Mouse (Mus musculus) midbrain, postnatal 0 days (tissue): ENCODE results near the gene Il3. TPM values are rescaled to one million over a fixed set of nuclear protein-coding genes. Genes with fewer than 3 reads are reported as not detected.

Experiments
- ATAC-seq: fragments of 200-750 bp; cut with Nextera tagmentation; 2 replicates; pipeline ENCODE4 v1.8.0; 2017; ENCODE audit warnings: moderate number of reproducible peaks, mild to moderate bottlenecking, moderate TSS enrichment, moderate library complexity; ENCODE audit not compliant: low FRiP score
- DNase-seq: peaks from one replicate; pipeline ENCODE4 v3.0.0-alpha.2; 2015; ENCODE audit warnings: low spot score
- H3K27ac ChIP-seq: fragments of 300-500 bp; sonication (generic); 2 replicates; pipeline ENCODE4 v1.5.1; 2014; ENCODE audit warnings: low read depth, mild to moderate bottlenecking, low read length, mixed read lengths
- H3K27me3 ChIP-seq: fragments of 300-500 bp; sonication (generic); 2 replicates; pipeline ENCODE4 v1.6.1; 2014; ENCODE audit warnings: low read length, control low read depth, mixed read lengths; ENCODE audit not compliant: insufficient read depth
- H3K36me3 ChIP-seq: fragments of 300-500 bp; sonication (generic); 2 replicates; pipeline ENCODE4 v1.6.1; 2014; ENCODE audit warnings: low read length, control low read depth, mixed read lengths; ENCODE audit not compliant: insufficient read depth
- H3K4me1 ChIP-seq: fragments of 300-500 bp; sonication (generic); 2 replicates; pipeline ENCODE4 v1.6.1; 2014; ENCODE audit warnings: mild to moderate bottlenecking, control low read depth, antibody characterized with exemption, low read length, mixed read lengths; ENCODE audit not compliant: insufficient read depth
- H3K4me2 ChIP-seq: fragments of 300-500 bp; sonication (generic); 2 replicates; pipeline ENCODE4 v1.6.1; 2014; ENCODE audit warnings: low read depth, mild to moderate bottlenecking, low read length, mixed read lengths; ENCODE audit not compliant: poor library complexity, severe bottlenecking
- H3K4me3 ChIP-seq: fragments of 300-500 bp; sonication (generic); 2 replicates; pipeline ENCODE4 v1.5.1; 2014; ENCODE audit warnings: low read depth, mild to moderate bottlenecking, low read length, moderate library complexity
- H3K9ac ChIP-seq: fragments of 300-500 bp; sonication (generic); replicated peaks from 2 replicates; pipeline ENCODE4 v1.6.1; 2014; ENCODE audit warnings: mild to moderate bottlenecking, low read length, moderate library complexity, mixed read lengths; ENCODE audit not compliant: poor library complexity, severe bottlenecking
- H3K9me3 ChIP-seq: fragments of 300-500 bp; sonication (generic); 2 replicates; pipeline ENCODE4 v1.6.1; 2016; ENCODE audit warnings: low read length, control low read depth
- CTCF ChIP-seq: IDR thresholded peaks from 2 replicates; pipeline ENCODE4 v1.5.1; 2016; ENCODE audit warnings: antibody characterized with exemption, mild to moderate bottlenecking
- WGBS: fragments of 180-500 bp; shearing (Covaris S2); extraction: QIAGEN DNeasy Blood & Tissue Kit; methylation state at CpG from one replicate; pipeline ENCODE4 v1.1.7; 2014; 5-methylcytosine and 5-hydroxymethylcytosine counted together
- polyA plus RNA-seq: library from polyadenylated mRNA; unstranded; fragments of >200 nt; fragmentation: Nextera tagmentation; extraction: Ambion mirVana; gene quantifications from 2 replicates; pipeline ENCODE4 v1.2.1, GENCODE M21; 2015
- total RNA-seq: library from RNA; depleted of rRNA; stranded (reverse); fragments of >200 nt; gene quantifications from 2 replicates; pipeline ENCODE4 v1.2.3, GENCODE M21; 2014

The Il3 gene
- total and polyA plus RNA-seq, 2 experiments from 2014 or later: not detected

GRCm38 (mm10) chr11:54227478-54227877 is 39.6 kb downstream of the Il3 start:
- Histone ChIP-seq H3K9me3 (no peaks in the 10 kb centered on the region), H3K4me1 (no peaks in the 10 kb centered on the region), H3K9ac (no peak overlapping the region), H3K36me3 (no peaks in the 10 kb centered on the region), H3K27me3 (no peaks in the 10 kb centered on the region), H3K4me3 (no peak overlapping the region), H3K4me2 (no peak overlapping the region), H3K27ac (no peak overlapping the region)
- 96% methylated on average over 2 of the region's 2 CpGs for WGBS
- TF ChIP-seq CTCF: no peak
- ATAC-seq (no peak), DNase-seq (no peak)

- ATAC-seq (no peak), DNase-seq (no peak)
- WGBS: 90% methylated on average over 5 of the region's 5 CpGs
- H3K4me2 ChIP-seq: no peak overlapping the region
- H3K4me3 ChIP-seq: no peak overlapping the region
- no peaks in the 10 kb centered on the region for H3K36me3 ChIP-seq
- no peaks in the 10 kb centered on the region for H3K4me1 ChIP-seq
- H3K27me3 ChIP-seq: no peaks in the 10 kb centered on the region
- H3K9me3 ChIP-seq: no peaks in the 10 kb centered on the region
- H3K27ac ChIP-seq: no peak overlapping the region
- no peak for TF ChIP-seq CTCF
- no peak overlapping the region for H3K9ac ChIP-seq
Observed at GRCm38 (mm10) chr11:54224475-54224986, 42.5 kb downstream of the Il3 start.

GRCm38 (mm10) chr11:54223637-54224474 is 43.2 kb downstream of the Il3 start:
- Histone ChIP-seq H3K27me3 (no peaks in the 10 kb centered on the region), H3K4me2 (no peak overlapping the region), H3K27ac (no peak overlapping the region), H3K9ac (no peak overlapping the region), H3K36me3 (no peaks in the 10 kb centered on the region), H3K9me3 (no peaks in the 10 kb centered on the region), H3K4me1 (no peaks in the 10 kb centered on the region), H3K4me3 (no peak overlapping the region)
- 86% methylated on average over 9 of the region's 9 CpGs for WGBS
- no peak for TF ChIP-seq CTCF
- no peak for DNase-seq
- ATAC-seq: no peak

- no peak overlapping the region for H3K4me2 ChIP-seq
- 79% methylated on average over 6 of the region's 6 CpGs for WGBS
- H3K4me1 ChIP-seq: no peaks in the 10 kb centered on the region
- no peaks in the 10 kb centered on the region for H3K9me3 ChIP-seq
- H3K36me3 ChIP-seq: no peaks in the 10 kb centered on the region
- TF ChIP-seq CTCF: no peak
- no peak overlapping the region for H3K4me3 ChIP-seq
- no peak overlapping the region for H3K27ac ChIP-seq
- ATAC-seq (no peak), DNase-seq (no peak)
- H3K9ac ChIP-seq: no peak overlapping the region
- no peaks in the 10 kb centered on the region for H3K27me3 ChIP-seq
Observed at GRCm38 (mm10) chr11:54219903-54220740, 47.0 kb downstream of the Il3 start.

- Histone ChIP-seq H3K4me3 (no peak overlapping the region), H3K4me2 (no peak overlapping the region), H3K27ac (no peak overlapping the region), H3K4me1 (no peaks in the 10 kb centered on the region), H3K9ac (no peak overlapping the region), H3K36me3 (no peaks in the 10 kb centered on the region), H3K27me3 (no peaks in the 10 kb centered on the region), H3K9me3 (no peaks in the 10 kb centered on the region)
- 96% methylated on average over 1 of the region's 1 CpGs for WGBS
- no peak for TF ChIP-seq CTCF
- DNase-seq: no peak
- ATAC-seq: no peak
Observed at GRCm38 (mm10) chr11:54219191-54219590, 47.9 kb downstream of the Il3 start.

GRCm38 (mm10) chr11:54217384-54217783 is 49.7 kb downstream of the Il3 start:
- Histone ChIP-seq H3K27ac (no peak overlapping the region), H3K9me3 (no peaks in the 10 kb centered on the region), H3K36me3 (no peaks in the 10 kb centered on the region), H3K9ac (no peak overlapping the region), H3K27me3 (no peaks in the 10 kb centered on the region), H3K4me3 (no peak overlapping the region), H3K4me2 (no peak overlapping the region), H3K4me1 (no peaks in the 10 kb centered on the region)
- TF ChIP-seq CTCF: no peak
- ATAC-seq (no peak), DNase-seq (no peak)
- 61% methylated on average over 7 of the region's 7 CpGs for WGBS
